Mouse (Mus musculus): ENCODE measurements around the gene Atrnl1.

GRCm38 (mm10) chr19:58046656-58047055 is 435.8 kb downstream of the Atrnl1 start:
- TF ChIP-seq CTCF (IDR thresholded peaks at IDR 0.05; ENCODE audit: extremely low read depth, insufficient read length, insufficient replicate concordance, low read depth, low read length) (no peak), POLR2A (IDR thresholded peaks at IDR 0.05; ENCODE audit: low read depth, low read length) (no peak)

Data from small intestine, adult 2 months (tissue).